Mouse (Mus musculus) right cerebral cortex, postnatal 4 days (tissue): ENCODE measurements at regions not wholly inside any gene's neighbourhood (a gene's known extent, or its start where the extent isn't known, plus 50 kb on each side); places are given as distances from the start of the nearest gene placed in this dataset.

ENCODE experiments used
- DNase-seq: peaks from one replicate; pipeline ENCODE4 v3.0.0-alpha.2; 2022

DNA sequence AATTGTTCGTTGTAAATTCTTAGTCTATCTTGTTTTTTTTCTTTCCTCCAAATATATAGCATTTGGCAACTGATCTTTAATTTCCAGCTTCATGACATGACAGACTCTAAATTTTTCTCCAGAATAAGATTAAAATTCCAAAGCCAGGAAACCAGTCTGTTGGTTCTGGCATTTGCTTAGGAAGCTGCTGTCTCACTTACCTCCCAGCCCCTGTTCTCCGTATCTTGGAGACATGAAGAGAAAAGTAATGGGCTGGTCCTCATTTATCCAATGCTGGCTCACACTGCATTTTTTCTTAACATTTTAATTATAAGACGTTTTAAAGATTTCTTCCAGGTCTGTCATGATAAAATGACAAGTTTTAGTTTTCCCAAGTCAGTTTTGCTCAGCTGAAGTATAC, 226.3 kb downstream of the Pih1d3 start:
- no peak for DNase-seq

GRCm38 (mm10) chr1:31453737-31454465, 231.3 kb downstream of the Pih1d3 start:
- peak; percentile 52 for DNase-seq

- DNase-seq: no peak
Observed at GRCm38 (mm10) chr1:31462340-31462739, 239.7 kb downstream of the Pih1d3 start.
